Mouse (Mus musculus) heart, postnatal 10 days (tissue): ENCODE data around the gene Abcb6. TPM values are rescaled to one million over a fixed set of nuclear protein-coding genes. Genes with fewer than 3 reads are reported as not detected.

Experiments used
- microRNA-seq, 2 experiments: library from miRNA; unstranded; fragments of <30 nt; microRNA quantifications; one replicate each; pipeline ENCODE4 v1.2.0; 2022
- total RNA-seq, 2 experiments: library from RNA; stranded (reverse); gene quantifications; 2 replicates each; pipeline ENCODE4 v1.2.3; 2021

Abcb6 gene
- total RNA-seq, 2 experiments from 2014 or later, result 23.6 to 26.8 TPM

Small RNA genes within 50 kb of the gene (microRNA-seq; reads per million reads assigned to microRNA genes)
- gene Gm27943, result 0 reads per million in 2 experiments

Other genes starting within 250 kb of the Abcb6 start
- gene Cfap65, start 244.8 kb downstream of the Abcb6 start, total RNA-seq, result under 1 TPM in 1 of 2 experiments, not detected in 1; 0.05 TPM
- gene Ihh, start 228.7 kb downstream of the Abcb6 start, total RNA-seq, result under 1 TPM in 1 of 2 experiments, not detected in 1; 0.14 TPM
- gene Nhej1, start 55.2 kb downstream of the Abcb6 start, total RNA-seq, result 1 to 10 TPM; 2.2 to 2.7 TPM
- gene Slc23a3, start 46.5 kb downstream of the Abcb6 start, total RNA-seq, result 1 to 10 TPM in 1 of 2 experiments, under 1 TPM in 1; 0.72 to 1.6 TPM
- 10 to 100 TPM; 31.4 to 34.9 TPM for gene Cnppd1, start 37.7 kb downstream of the Abcb6 start, total RNA-seq
- gene Retreg2, start 37.6 kb downstream of the Abcb6 start, total RNA-seq, result 10 to 100 TPM; 29.2 to 33.2 TPM
- 10 to 100 TPM; 20.2 to 20.4 TPM for gene Zfand2b, start 11.7 kb downstream of the Abcb6 start, total RNA-seq
- 10 to 100 TPM; 12.5 TPM for gene Ankzf1, start 11.8 kb upstream of the Abcb6 start, total RNA-seq
- gene Atg9a, start 11.8 kb upstream of the Abcb6 start, total RNA-seq, result 10 to 100 TPM; 51.6 to 54.2 TPM
- gene Glb1l, start 30.4 kb upstream of the Abcb6 start, total RNA-seq, result 10 to 100 TPM in 1 of 2 experiments, 1 to 10 TPM in 1; 9.9 to 10.5 TPM
- gene Stk16, start 30.4 kb upstream of the Abcb6 start, total RNA-seq, result 10 to 100 TPM; 60.1 to 61.4 TPM
- gene Tuba4a, start 39.5 kb upstream of the Abcb6 start, total RNA-seq, result 100 to 1,000 TPM; 543 to 577 TPM
- not detected for gene A630095N17Rik, start 51.7 kb upstream of the Abcb6 start, total RNA-seq
- gene Dnajb2, start 56.0 kb upstream of the Abcb6 start, total RNA-seq, result 10 to 100 TPM; 58.3 to 61.4 TPM
- under 1 TPM; 0.34 to 0.42 TPM for gene Ptprn, start 84.1 kb upstream of the Abcb6 start, total RNA-seq
- not detected for gene Resp18, start 98.0 kb upstream of the Abcb6 start, total RNA-seq
- 10 to 100 TPM; 92.2 to 92.7 TPM for gene Dnpep, start 137.6 kb upstream of the Abcb6 start, total RNA-seq
- 100 to 1,000 TPM; 909 to 916 TPM for gene Des, start 179.9 kb upstream of the Abcb6 start, total RNA-seq
- gene Speg, start 194.9 kb upstream of the Abcb6 start, total RNA-seq, result 100 to 1,000 TPM; 104 to 112 TPM